Mouse (Mus musculus): ENCODE results near the gene Rabl6. TPM values are rescaled to one million over a fixed set of nuclear protein-coding genes. Genes with fewer than 3 reads are reported as not detected.

Rabl6 gene
- polyA plus RNA-seq, 1 experiment from 2014 or later = 52.7 TPM

GRCm38 (mm10) chr2:25545996-25546810, 62.1 kb downstream of the Rabl6 start:
- peak; percentile 80 for ATAC-seq
- Histone ChIP-seq H3K27ac (ENCODE audit: low read length) (peak overlapping the region; percentile 67), H3K4me1 (ENCODE audit: control insufficient read depth, insufficient read depth, low read length) (peaks cover 6% of the 10 kb centered on the region), H3K9me3 (ENCODE audit: control insufficient read depth, low read length) (no peaks in the 10 kb centered on the region), H3K4me2 (ENCODE audit: low read depth, low read length) (peak overlapping the region; percentile 88), H3K27me3 (replicated peaks; ENCODE audit: control insufficient read depth, insufficient read depth, low read length) (no peaks in the 10 kb centered on the region), H3K36me3 (ENCODE audit: control insufficient read depth, insufficient read depth, low read length) (no peaks in the 10 kb centered on the region), H3K9ac (ENCODE audit: low read depth, low read length) (peak overlapping the region; percentile 87), H3K4me3 (ENCODE audit: low read length) (peak overlapping the region; percentile 79)
- WGBS = 6% methylated on average over 43 of the region's 43 CpGs

GRCm38 (mm10) chr2:25541644-25542367, 66.5 kb downstream of the Rabl6 start:
- no peak overlapping the region for H3K9ac ChIP-seq (ENCODE audit: low read depth, low read length)
- no peaks in the 10 kb centered on the region for H3K36me3 ChIP-seq (ENCODE audit: control insufficient read depth, insufficient read depth, low read length)
- no peak overlapping the region for H3K4me3 ChIP-seq (ENCODE audit: low read length)
- H3K27ac ChIP-seq (ENCODE audit: low read length) = no peak overlapping the region
- no peak overlapping the region for H3K4me2 ChIP-seq (ENCODE audit: low read depth, low read length)
- ATAC-seq = no peak
- H3K9me3 ChIP-seq (ENCODE audit: control insufficient read depth, low read length) = no peaks in the 10 kb centered on the region
- no peaks in the 10 kb centered on the region for H3K27me3 ChIP-seq (replicated peaks; ENCODE audit: control insufficient read depth, insufficient read depth, low read length)
- H3K4me1 ChIP-seq (ENCODE audit: control insufficient read depth, insufficient read depth, low read length) = peaks cover 6% of the 10 kb centered on the region
- 71% methylated on average over 10 of the region's 10 CpGs for WGBS

DNA sequence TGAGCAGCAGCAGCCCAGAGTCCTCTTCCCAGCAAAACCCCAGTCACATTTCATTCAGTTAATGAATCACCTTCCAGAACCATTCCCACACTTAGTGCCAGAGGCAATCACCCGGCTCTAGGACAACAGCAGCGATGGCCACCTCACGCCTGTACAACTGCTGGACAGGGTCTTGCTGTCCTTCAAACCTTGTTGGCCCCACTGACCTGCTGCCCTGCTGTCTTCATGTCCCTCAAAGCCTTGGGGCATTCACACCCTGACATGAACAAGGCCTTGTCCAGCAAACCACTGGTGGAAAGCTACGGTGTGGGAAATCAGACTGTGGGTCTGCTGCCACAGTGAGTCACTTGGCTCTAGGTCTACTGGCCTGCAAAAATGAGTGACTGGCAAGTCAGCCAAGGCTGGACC, 67.8 kb downstream of the Rabl6 start:
- Histone ChIP-seq H3K4me1 (ENCODE audit: control insufficient read depth, insufficient read depth, low read length) (no peaks in the 10 kb centered on the region; the same call in 1 of the 2 replicates), H3K4me2 (ENCODE audit: low read depth, low read length) (no peak overlapping the region), H3K9me3 (ENCODE audit: control insufficient read depth, low read length) (no peaks in the 10 kb centered on the region), H3K4me3 (ENCODE audit: low read length) (no peak overlapping the region), H3K27me3 (replicated peaks; ENCODE audit: control insufficient read depth, insufficient read depth, low read length) (no peaks in the 10 kb centered on the region), H3K27ac (ENCODE audit: low read length) (no peak overlapping the region), H3K9ac (ENCODE audit: low read depth, low read length) (no peak overlapping the region), H3K36me3 (ENCODE audit: control insufficient read depth, insufficient read depth, low read length) (0 out of 2 replicates have a peak, but pooled peaks cover 4% of the 10 kb centered on the region)
- 93% methylated on average over 4 of the region's 4 CpGs for WGBS
- no peak for ATAC-seq

- H3K4me2 ChIP-seq (ENCODE audit: low read depth, low read length) = no peak overlapping the region
- H3K27ac ChIP-seq (ENCODE audit: low read length) = no peak overlapping the region
- 0 out of 2 replicates have a peak, but pooled peaks cover 5% of the 10 kb centered on the region for H3K36me3 ChIP-seq (ENCODE audit: control insufficient read depth, insufficient read depth, low read length)
- H3K27me3 ChIP-seq (replicated peaks; ENCODE audit: control insufficient read depth, insufficient read depth, low read length) = no peaks in the 10 kb centered on the region
- no peak overlapping the region for H3K9ac ChIP-seq (ENCODE audit: low read depth, low read length)
- H3K4me1 ChIP-seq (ENCODE audit: control insufficient read depth, insufficient read depth, low read length) = no peaks in the 10 kb centered on the region
- ATAC-seq = no peak
- no peaks in the 10 kb centered on the region for H3K9me3 ChIP-seq (ENCODE audit: control insufficient read depth, low read length)
- WGBS = 82% methylated on average over 8 of the region's 8 CpGs
- no peak overlapping the region for H3K4me3 ChIP-seq (ENCODE audit: low read length)
These were observed 71.8 kb downstream of the Rabl6 start for GRCm38 (mm10) chr2:25536531-25536930.

GRCm38 (mm10) chr2:25534866-25535182, 73.5 kb downstream of the Rabl6 start:
- H3K36me3 ChIP-seq (ENCODE audit: control insufficient read depth, insufficient read depth, low read length) = peaks cover 12% of the 10 kb centered on the region
- no peak overlapping the region for H3K27ac ChIP-seq (ENCODE audit: low read length)
- 82% methylated on average over 2 of the region's 2 CpGs for WGBS
- no peaks in the 10 kb centered on the region for H3K4me1 ChIP-seq (ENCODE audit: control insufficient read depth, insufficient read depth, low read length)
- H3K9ac ChIP-seq (ENCODE audit: low read depth, low read length) = no peak overlapping the region
- H3K27me3 ChIP-seq (replicated peaks; ENCODE audit: control insufficient read depth, insufficient read depth, low read length) = no peaks in the 10 kb centered on the region
- no peak overlapping the region for H3K4me2 ChIP-seq (ENCODE audit: low read depth, low read length)
- no peaks in the 10 kb centered on the region for H3K9me3 ChIP-seq (ENCODE audit: control insufficient read depth, low read length)
- ATAC-seq = no peak
- no peak overlapping the region for H3K4me3 ChIP-seq (ENCODE audit: low read length)

GRCm38 (mm10) chr2:25534178-25534865, 74.0 kb downstream of the Rabl6 start:
- H3K4me1 ChIP-seq (ENCODE audit: control insufficient read depth, insufficient read depth, low read length) = no peaks in the 10 kb centered on the region
- no peak overlapping the region for H3K4me2 ChIP-seq (ENCODE audit: low read depth, low read length)
- H3K9me3 ChIP-seq (ENCODE audit: control insufficient read depth, low read length) = no peaks in the 10 kb centered on the region
- ATAC-seq = no peak
- peaks cover 14% of the 10 kb centered on the region for H3K36me3 ChIP-seq (ENCODE audit: control insufficient read depth, insufficient read depth, low read length)
- H3K27me3 ChIP-seq (replicated peaks; ENCODE audit: control insufficient read depth, insufficient read depth, low read length) = no peaks in the 10 kb centered on the region
- 88% methylated on average over 3 of the region's 3 CpGs for WGBS
- H3K27ac ChIP-seq (ENCODE audit: low read length) = no peak overlapping the region
- H3K4me3 ChIP-seq (ENCODE audit: low read length) = no peak overlapping the region
- no peak overlapping the region for H3K9ac ChIP-seq (ENCODE audit: low read depth, low read length)

DNA sequence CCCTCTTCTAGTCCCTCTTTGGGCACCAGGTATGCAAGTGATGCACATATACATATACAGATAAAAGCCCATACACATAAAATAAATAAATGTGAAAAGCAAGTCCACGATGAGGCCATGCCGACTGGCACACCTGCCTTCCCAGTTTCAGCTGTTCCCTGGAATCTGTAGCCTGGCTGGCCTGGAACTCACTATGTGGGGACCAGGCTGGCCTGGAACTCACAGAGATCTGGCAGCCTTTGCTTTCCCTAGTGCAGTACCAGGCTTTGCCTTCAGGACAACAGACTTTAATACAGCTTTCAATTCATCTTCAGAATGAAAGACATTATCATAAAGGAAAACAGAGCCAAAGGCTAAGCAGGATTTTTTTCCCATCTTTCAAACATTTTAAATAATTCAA, 74.6 kb downstream of the Rabl6 start:
- H3K9me3 ChIP-seq (ENCODE audit: control insufficient read depth, low read length) = no peaks in the 10 kb centered on the region
- ATAC-seq = no peak
- no peaks in the 10 kb centered on the region for H3K27me3 ChIP-seq (replicated peaks; ENCODE audit: control insufficient read depth, insufficient read depth, low read length)
- WGBS = 93% methylated on average over 2 of the region's 2 CpGs
- H3K9ac ChIP-seq (ENCODE audit: low read depth, low read length) = no peak overlapping the region
- H3K27ac ChIP-seq (ENCODE audit: low read length) = no peak overlapping the region
- H3K4me1 ChIP-seq (ENCODE audit: control insufficient read depth, insufficient read depth, low read length) = no peaks in the 10 kb centered on the region
- H3K36me3 ChIP-seq (ENCODE audit: control insufficient read depth, insufficient read depth, low read length) = peaks cover 19% of the 10 kb centered on the region
- no peak overlapping the region for H3K4me2 ChIP-seq (ENCODE audit: low read depth, low read length)
- no peak overlapping the region for H3K4me3 ChIP-seq (ENCODE audit: low read length)

Other genes starting within 250 kb of the Rabl6 start
- 196 and 259 TPM in 2 replicates for gene Uap1l1, start 242.8 kb downstream of the Rabl6 start, polyA plus RNA-seq (2015; fragmentation: Nextera tagmentation; extraction: Ambion mirVana)
- 56.7 and 66.4 TPM in 2 replicates for gene Sapcd2, start 236.2 kb downstream of the Rabl6 start, polyA plus RNA-seq (2015; fragmentation: Nextera tagmentation; extraction: Ambion mirVana)
- gene Entpd2, start 212.6 kb downstream of the Rabl6 start, polyA plus RNA-seq (2015; fragmentation: Nextera tagmentation; extraction: Ambion mirVana) = 23.7 and 27.4 TPM in 2 replicates
- 48.9 and 51.1 TPM in 2 replicates for gene Npdc1, start 209.2 kb downstream of the Rabl6 start, polyA plus RNA-seq (2015; fragmentation: Nextera tagmentation; extraction: Ambion mirVana)
- 0.13 and 0.33 TPM in 2 replicates for gene Fut7, start 185.3 kb downstream of the Rabl6 start, polyA plus RNA-seq (2015; fragmentation: Nextera tagmentation; extraction: Ambion mirVana)
- 2.1 and 2.8 TPM in 2 replicates for gene Abca2, start 179.8 kb downstream of the Rabl6 start, polyA plus RNA-seq (2015; fragmentation: Nextera tagmentation; extraction: Ambion mirVana)
- gene Clic3, start 151.7 kb downstream of the Rabl6 start, polyA plus RNA-seq (2015; fragmentation: Nextera tagmentation; extraction: Ambion mirVana) = 2.6 and 2.7 TPM in 2 replicates
- 31.5 and 37.4 TPM in 2 replicates for gene Paxx, start 147.4 kb downstream of the Rabl6 start, polyA plus RNA-seq (2015; fragmentation: Nextera tagmentation; extraction: Ambion mirVana)
- 4.0 and 4.5 TPM in 2 replicates for gene Ptgds, start 138.5 kb downstream of the Rabl6 start, polyA plus RNA-seq (2015; fragmentation: Nextera tagmentation; extraction: Ambion mirVana)
- gene Lcn12, start 114.6 kb downstream of the Rabl6 start, polyA plus RNA-seq (2015; fragmentation: Nextera tagmentation; extraction: Ambion mirVana) = 0.32 TPM in 1 of 2 replicates, not detected in the other
- gene Fbxw5, start 107.8 kb downstream of the Rabl6 start, polyA plus RNA-seq (2015; fragmentation: Nextera tagmentation; extraction: Ambion mirVana) = 70.2 and 71.9 TPM in 2 replicates
- 6.8 and 8.5 TPM in 2 replicates for gene C8g, start 106.8 kb downstream of the Rabl6 start, polyA plus RNA-seq (2015; fragmentation: Nextera tagmentation; extraction: Ambion mirVana)
- gene Traf2, start 61.6 kb downstream of the Rabl6 start, polyA plus RNA-seq (2015; fragmentation: Nextera tagmentation; extraction: Ambion mirVana) = 28.4 and 34.1 TPM in 2 replicates
- 343 and 364 TPM in 2 replicates for gene Edf1, start 50.7 kb downstream of the Rabl6 start, polyA plus RNA-seq (2015; fragmentation: Nextera tagmentation; extraction: Ambion mirVana)
- 582 and 797 TPM in 2 replicates for gene Mamdc4, start 33.7 kb downstream of the Rabl6 start, polyA plus RNA-seq (2015; fragmentation: Nextera tagmentation; extraction: Ambion mirVana)
- gene Phpt1, start 33.3 kb downstream of the Rabl6 start, polyA plus RNA-seq (2015; fragmentation: Nextera tagmentation; extraction: Ambion mirVana) = 145 and 176 TPM in 2 replicates
- 0.93 and 1.4 TPM in 2 replicates for gene Ajm1, start 26.8 kb downstream of the Rabl6 start, polyA plus RNA-seq (2015; fragmentation: Nextera tagmentation; extraction: Ambion mirVana)
- 0.12 and 0.18 TPM in 2 replicates for gene Ccdc183, start 9.2 kb upstream of the Rabl6 start, polyA plus RNA-seq (2015; fragmentation: Nextera tagmentation; extraction: Ambion mirVana)
- gene Tmem141, start 13.5 kb upstream of the Rabl6 start, polyA plus RNA-seq (2015; fragmentation: Nextera tagmentation; extraction: Ambion mirVana) = 25.4 and 26.6 TPM in 2 replicates
- 6.6 and 7.1 TPM in 2 replicates for gene Fcna, start 19.5 kb upstream of the Rabl6 start, polyA plus RNA-seq (2015; fragmentation: Nextera tagmentation; extraction: Ambion mirVana)
- gene Lcn8, start 44.6 kb upstream of the Rabl6 start, polyA plus RNA-seq (2015; fragmentation: Nextera tagmentation; extraction: Ambion mirVana) = not detected in 2 replicates
- gene Lcn5, start 49.4 kb upstream of the Rabl6 start, polyA plus RNA-seq (2015; fragmentation: Nextera tagmentation; extraction: Ambion mirVana) = not detected in 2 replicates
- not detected in 2 replicates for gene Lcn6, start 68.3 kb upstream of the Rabl6 start, polyA plus RNA-seq (2015; fragmentation: Nextera tagmentation; extraction: Ambion mirVana)
- not detected in 2 replicates for gene Lcn10, start 74.2 kb upstream of the Rabl6 start, polyA plus RNA-seq (2015; fragmentation: Nextera tagmentation; extraction: Ambion mirVana)
- gene Obp2a, start 91.5 kb upstream of the Rabl6 start, polyA plus RNA-seq (2015; fragmentation: Nextera tagmentation; extraction: Ambion mirVana) = not detected in 2 replicates
- gene Bmyc, start 98.2 kb upstream of the Rabl6 start, polyA plus RNA-seq (2015; fragmentation: Nextera tagmentation; extraction: Ambion mirVana) = 82.8 and 94.2 TPM in 2 replicates
- gene Obp2b, start 128.5 kb upstream of the Rabl6 start, polyA plus RNA-seq (2015; fragmentation: Nextera tagmentation; extraction: Ambion mirVana) = not detected in 2 replicates
- gene Lcn3, start 157.0 kb upstream of the Rabl6 start, polyA plus RNA-seq (2015; fragmentation: Nextera tagmentation; extraction: Ambion mirVana) = not detected in 2 replicates
- not detected in 2 replicates for gene Lcn11, start 168.5 kb upstream of the Rabl6 start, polyA plus RNA-seq (2015; fragmentation: Nextera tagmentation; extraction: Ambion mirVana)
- gene Gm13539, start 173.7 kb upstream of the Rabl6 start, polyA plus RNA-seq (2015; fragmentation: Nextera tagmentation; extraction: Ambion mirVana) = not detected in 2 replicates
- gene Glt6d1, start 207.3 kb upstream of the Rabl6 start, polyA plus RNA-seq (2015; fragmentation: Nextera tagmentation; extraction: Ambion mirVana) = not detected in 2 replicates
- gene Lcn9, start 214.6 kb upstream of the Rabl6 start, polyA plus RNA-seq (2015; fragmentation: Nextera tagmentation; extraction: Ambion mirVana) = not detected in 2 replicates
- gene Sohlh1, start 238.7 kb upstream of the Rabl6 start, polyA plus RNA-seq (2015; fragmentation: Nextera tagmentation; extraction: Ambion mirVana) = not detected in 2 replicates